Comparison of ENCODE assay signal across 2 mouse cellular contexts in genomic region chr13:119599498-119599897, GRCm38 (mm10). TPM values are rescaled to one million over a fixed set of nuclear protein-coding genes. Genes with fewer than 3 reads are reported as not detected.
"Had no signal": no experiment of that assay in that cellular context is flagged by ENCODE, and none has a peak within 500 bp of the region (broad histone marks: within the 10 kb centered on the region; RNA-seq: fewer than 3 reads in every experiment).

No protein-coding gene starts in this region.

RNA-seq across cellular contexts. Expression of gene Ccl28, which starts 24.1 kb away (rescaled TPM):
- polyA plus RNA-seq: liver, embryonic 15.5 days; macrophage had no signal
